Mouse (Mus musculus): ENCODE results near the gene Aff1. TPM values are rescaled to one million over a fixed set of nuclear protein-coding genes. Genes with fewer than 3 reads are reported as not detected.
A peak's percentile ranks its signal among the peaks of the same experiment; 100 is the strongest.

The Aff1 gene
- polyA plus RNA-seq, 1 experiment from 2014 or later, result 13.5 TPM

DNA sequence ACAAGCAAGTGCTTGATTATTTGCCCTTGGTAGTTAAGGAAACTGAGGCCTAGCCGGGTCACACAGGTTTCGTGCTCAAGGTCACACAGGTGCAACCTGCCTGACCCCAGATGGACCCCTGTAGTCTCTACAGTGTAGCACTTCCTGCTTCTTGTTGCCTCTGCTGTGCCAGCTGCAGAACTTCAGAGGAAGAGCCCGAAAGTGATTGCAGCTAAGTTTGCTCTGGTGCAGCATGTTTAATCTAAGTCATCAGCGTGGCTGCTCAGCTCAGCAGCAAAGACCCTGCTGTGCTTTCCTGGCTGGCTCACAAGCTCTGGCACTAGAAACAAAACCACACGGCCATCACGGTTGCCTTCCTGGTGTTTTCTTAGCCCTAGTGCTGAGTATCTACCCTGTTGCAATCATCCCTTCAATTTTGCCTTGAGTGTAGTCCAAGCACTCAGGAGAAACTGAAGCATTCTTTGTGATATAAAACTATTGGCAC lies 64.1 kb downstream of the Aff1 start:
- Histone ChIP-seq H3K27ac (ENCODE audit: low read length) (no peak overlapping the region), H3K9me3 (replicated peaks; ENCODE audit: control insufficient read depth, low read length) (no peaks in the 10 kb centered on the region), H3K36me3 (ENCODE audit: control insufficient read depth, insufficient read depth) (no peaks in the 10 kb centered on the region), H3K4me2 (ENCODE audit: low read depth, low read length) (no peak overlapping the region), H3K27me3 (ENCODE audit: control insufficient read depth, insufficient read depth, low read length) (no peaks in the 10 kb centered on the region), H3K4me1 (ENCODE audit: control insufficient read depth, insufficient read depth, low read length) (peaks cover 26% of the 10 kb centered on the region), H3K4me3 (ENCODE audit: low read length) (no peak overlapping the region), H3K9ac (ENCODE audit: low read length) (no peak overlapping the region)
- no peak for ATAC-seq (replicated peaks; ENCODE audit: extremely low read depth, insufficient read depth, low FRiP score)
- WGBS, result 61% methylated on average over 6 of the region's 6 CpGs

DNA sequence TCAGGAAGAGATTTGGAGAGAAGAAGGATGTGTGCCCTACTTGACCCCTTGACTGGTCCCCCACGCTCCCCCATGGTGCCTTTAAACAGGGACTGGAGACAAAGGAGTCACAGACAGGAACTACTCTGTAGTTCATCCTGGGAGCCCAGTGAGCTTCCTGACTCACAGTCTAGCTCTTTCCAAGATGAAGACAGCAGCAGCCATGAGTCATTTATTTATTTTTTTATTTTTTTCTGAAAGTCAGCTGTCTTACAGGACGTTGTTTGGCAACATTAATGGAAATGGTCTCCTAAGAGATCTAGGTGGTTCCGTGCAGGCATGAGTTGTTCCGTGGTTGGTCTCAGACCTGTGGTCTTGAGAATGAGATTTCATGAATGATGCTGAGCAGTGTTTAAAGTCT lies 66.3 kb downstream of the Aff1 start:
- ATAC-seq (replicated peaks; ENCODE audit: extremely low read depth, insufficient read depth, low FRiP score), result no peak
- Histone ChIP-seq H3K4me3 (ENCODE audit: low read length) (no peak overlapping the region), H3K4me1 (ENCODE audit: control insufficient read depth, insufficient read depth, low read length) (peaks cover 39% of the 10 kb centered on the region), H3K9ac (ENCODE audit: low read length) (no peak overlapping the region), H3K27me3 (ENCODE audit: control insufficient read depth, insufficient read depth, low read length) (no peaks in the 10 kb centered on the region), H3K4me2 (ENCODE audit: low read depth, low read length) (no peak overlapping the region), H3K9me3 (replicated peaks; ENCODE audit: control insufficient read depth, low read length) (no peaks in the 10 kb centered on the region), H3K27ac (ENCODE audit: low read length) (no peak overlapping the region), H3K36me3 (ENCODE audit: control insufficient read depth, insufficient read depth) (no peaks in the 10 kb centered on the region)
- 65% methylated on average over 4 of the region's 4 CpGs for WGBS

DNA sequence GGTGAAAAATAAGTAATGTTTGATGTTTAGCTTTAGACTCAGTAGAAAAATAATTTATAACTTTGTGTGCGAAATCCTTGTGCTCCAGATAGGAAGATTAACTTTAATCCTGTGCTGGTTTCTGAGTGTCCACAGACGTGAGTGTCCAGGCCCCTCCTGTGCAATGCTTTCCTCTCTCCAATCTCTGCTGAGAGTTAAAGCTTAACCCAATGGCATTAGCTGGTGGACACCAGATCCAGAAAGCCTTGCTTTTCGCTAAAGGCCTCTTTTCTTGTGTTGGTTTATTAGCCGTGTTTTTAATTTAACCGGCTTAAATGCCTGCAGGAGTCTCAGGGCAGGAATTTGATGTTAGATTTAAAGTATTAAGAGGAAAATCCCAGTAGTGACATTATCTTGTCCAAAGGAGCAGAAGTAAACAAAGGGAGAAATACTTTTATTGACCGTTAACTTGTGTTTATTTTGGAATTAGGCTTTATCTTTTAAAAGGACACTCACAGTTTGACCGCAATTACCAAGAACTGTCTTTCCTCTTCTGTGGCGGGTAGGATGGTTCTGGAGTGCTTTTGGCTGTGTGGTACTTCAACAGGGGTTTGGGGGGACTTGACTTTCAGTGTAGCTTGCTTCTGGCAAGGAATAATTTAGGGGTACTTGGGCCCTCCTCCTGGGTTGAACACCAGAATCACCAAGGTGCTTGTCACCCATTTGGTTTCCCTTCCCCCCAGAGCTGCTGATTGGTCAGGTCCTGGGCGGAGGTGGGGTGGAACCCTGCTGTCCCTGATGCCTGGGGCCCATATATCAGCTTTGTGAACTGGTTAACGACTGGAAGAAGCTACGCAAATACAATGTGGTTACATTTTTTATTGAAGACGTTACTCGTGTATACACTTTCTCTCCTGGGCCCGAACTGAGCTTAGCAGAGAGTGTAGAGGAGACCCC lies 67.6 kb downstream of the Aff1 start:
- no peaks in the 10 kb centered on the region for H3K9me3 ChIP-seq (replicated peaks; ENCODE audit: control insufficient read depth, low read length)
- peak overlapping the region; percentile 71 for H3K9ac ChIP-seq (ENCODE audit: low read length)
- ATAC-seq (replicated peaks; ENCODE audit: extremely low read depth, insufficient read depth, low FRiP score), result 0 out of 2 replicates have a peak, but pooled peaks have one; percentile 8
- WGBS, result 51% methylated on average over 14 of the region's 14 CpGs
- H3K27ac ChIP-seq (ENCODE audit: low read length), result peak overlapping the region; percentile 87
- no peaks in the 10 kb centered on the region for H3K27me3 ChIP-seq (ENCODE audit: control insufficient read depth, insufficient read depth, low read length)
- H3K4me1 ChIP-seq (ENCODE audit: control insufficient read depth, insufficient read depth, low read length), result peaks cover 39% of the 10 kb centered on the region
- peak overlapping the region; percentile 89 for H3K4me2 ChIP-seq (ENCODE audit: low read depth, low read length)
- peak overlapping the region; percentile 54 for H3K4me3 ChIP-seq (ENCODE audit: low read length)
- H3K36me3 ChIP-seq (ENCODE audit: control insufficient read depth, insufficient read depth), result no peaks in the 10 kb centered on the region

DNA sequence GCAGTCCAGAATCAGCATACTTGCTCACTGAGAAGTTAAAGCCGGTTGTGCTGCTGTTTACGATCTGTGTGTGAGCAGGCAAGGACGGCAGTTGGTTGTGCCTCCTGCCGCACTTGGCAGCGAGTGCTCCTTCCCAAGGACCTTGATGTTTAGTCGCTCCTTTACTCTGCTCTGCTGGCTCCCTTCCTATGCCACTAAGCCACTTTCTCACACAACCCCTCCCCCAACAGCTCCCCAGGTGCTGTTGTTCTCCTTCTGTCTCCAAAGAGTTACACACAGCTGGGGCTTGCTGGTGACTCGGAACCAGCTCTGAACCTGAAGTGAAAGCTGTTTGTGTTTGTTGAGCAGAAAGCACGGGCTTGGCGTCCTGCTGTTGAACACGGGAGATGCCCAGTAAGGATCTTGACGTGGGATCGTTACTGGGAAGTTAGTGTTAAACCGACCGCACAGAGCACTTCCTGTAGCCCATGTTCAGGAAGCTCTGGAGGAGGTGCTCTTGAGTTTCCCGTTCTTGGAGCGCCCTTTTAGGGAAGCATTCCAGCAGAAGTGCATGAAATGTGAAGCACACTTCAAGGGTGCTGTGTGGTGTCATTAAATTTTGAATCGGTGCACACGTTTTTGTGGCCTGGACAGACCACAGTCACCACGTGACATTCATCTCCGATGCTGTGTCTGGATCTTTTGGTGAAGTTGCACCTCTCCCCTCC lies 68.4 kb downstream of the Aff1 start:
- 1% methylated on average over 20 of the region's 20 CpGs for WGBS
- peak; percentile 69 for ATAC-seq (replicated peaks; ENCODE audit: extremely low read depth, insufficient read depth, low FRiP score)

DNA sequence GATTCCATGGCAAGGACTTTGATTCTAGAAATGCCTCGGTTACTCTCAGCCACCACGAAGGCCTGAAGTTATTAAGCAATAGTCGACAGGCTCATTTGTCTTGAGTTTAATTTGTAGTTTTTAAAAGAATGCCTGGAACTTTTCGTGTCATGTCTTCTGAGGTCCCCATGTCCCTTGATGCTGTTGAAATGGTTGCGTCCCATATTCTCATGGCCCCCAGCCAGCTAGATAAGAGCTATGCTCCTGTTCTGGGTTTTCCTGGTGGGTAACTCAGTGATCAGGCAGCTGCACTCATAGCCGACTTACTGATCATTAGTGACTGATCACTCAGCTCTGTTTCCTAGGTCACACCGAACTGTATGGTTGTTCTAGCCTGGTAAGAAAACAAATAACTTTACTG lies 69.6 kb downstream of the Aff1 start:
- Histone ChIP-seq H3K27ac (ENCODE audit: low read length) (no peak overlapping the region; the same call in 1 of the 2 replicates), H3K27me3 (ENCODE audit: control insufficient read depth, insufficient read depth, low read length) (no peaks in the 10 kb centered on the region), H3K4me1 (ENCODE audit: control insufficient read depth, insufficient read depth, low read length) (peaks cover 34% of the 10 kb centered on the region), H3K4me2 (ENCODE audit: low read depth, low read length) (no peak overlapping the region), H3K4me3 (ENCODE audit: low read length) (no peak overlapping the region), H3K36me3 (ENCODE audit: control insufficient read depth, insufficient read depth) (peaks cover 6% of the 10 kb centered on the region), H3K9me3 (replicated peaks; ENCODE audit: control insufficient read depth, low read length) (peaks cover 4% of the 10 kb centered on the region; the same call in 1 of the 2 replicates), H3K9ac (ENCODE audit: low read length) (no peak overlapping the region)
- 68% methylated on average over 7 of the region's 7 CpGs for whole genome bisulfite sequencing
- ATAC-seq (replicated peaks; ENCODE audit: extremely low read depth, insufficient read depth, low FRiP score), result no peak

More for the DNA sequence above, 68.4 kb downstream of the Aff1 start:
- peak overlapping the region; percentile 87 for H3K27ac ChIP-seq (ENCODE audit: low read length)
- H3K4me1 ChIP-seq (ENCODE audit: control insufficient read depth, insufficient read depth, low read length), result peaks cover 39% of the 10 kb centered on the region
- H3K4me3 ChIP-seq (ENCODE audit: low read length), result peak overlapping the region; percentile 54
- H3K27me3 ChIP-seq (ENCODE audit: control insufficient read depth, insufficient read depth, low read length), result no peaks in the 10 kb centered on the region
- peak overlapping the region; percentile 89 for H3K4me2 ChIP-seq (ENCODE audit: low read depth, low read length)
- H3K9me3 ChIP-seq (replicated peaks; ENCODE audit: control insufficient read depth, low read length), result no peaks in the 10 kb centered on the region
- no peaks in the 10 kb centered on the region for H3K36me3 ChIP-seq (ENCODE audit: control insufficient read depth, insufficient read depth)
- peak overlapping the region; percentile 71 for H3K9ac ChIP-seq (ENCODE audit: low read length)

GRCm38 (mm10) chr5:103762850-103763254 lies 70.7 kb downstream of the Aff1 start:
- no peak for ATAC-seq (replicated peaks; ENCODE audit: extremely low read depth, insufficient read depth, low FRiP score)
- 22% methylated on average over 4 of the region's 4 CpGs for WGBS

DNA sequence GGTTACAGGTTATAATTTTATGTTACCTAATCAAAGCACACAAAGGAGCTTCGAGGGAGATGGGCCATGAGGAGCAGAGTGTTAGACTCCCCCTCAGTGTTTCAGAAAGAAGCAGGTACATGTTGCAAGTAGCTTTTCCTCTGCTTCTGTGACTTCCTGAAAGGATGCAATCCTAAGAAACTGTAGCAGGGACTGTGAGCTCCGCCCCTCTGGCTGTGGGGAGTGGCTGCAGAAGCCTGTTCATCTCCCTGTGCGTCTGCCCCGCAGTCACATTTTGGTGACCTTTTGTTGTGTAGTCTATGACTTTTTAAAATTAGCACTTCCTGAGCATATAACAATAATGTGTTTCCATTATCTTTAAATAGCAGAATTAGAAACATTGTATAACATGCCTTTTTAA lies 73.2 kb downstream of the Aff1 start:
- Histone ChIP-seq H3K36me3 (ENCODE audit: control insufficient read depth, insufficient read depth) (peaks cover 6% of the 10 kb centered on the region), H3K27me3 (ENCODE audit: control insufficient read depth, insufficient read depth, low read length) (no peaks in the 10 kb centered on the region), H3K4me2 (ENCODE audit: low read depth, low read length) (no peak overlapping the region), H3K9me3 (replicated peaks; ENCODE audit: control insufficient read depth, low read length) (peaks cover 4% of the 10 kb centered on the region; the same call in 1 of the 2 replicates), H3K27ac (ENCODE audit: low read length) (no peak overlapping the region), H3K9ac (ENCODE audit: low read length) (no peak overlapping the region), H3K4me3 (ENCODE audit: low read length) (no peak overlapping the region), H3K4me1 (ENCODE audit: control insufficient read depth, insufficient read depth, low read length) (peaks cover 32% of the 10 kb centered on the region)
- 92% methylated on average over 4 of the region's 4 CpGs for WGBS
- ATAC-seq (replicated peaks; ENCODE audit: extremely low read depth, insufficient read depth, low FRiP score), result no peak

More at GRCm38 (mm10) chr5:103762850-103763254, 70.7 kb downstream of the Aff1 start:
- peak overlapping the region; percentile 34 for H3K4me2 ChIP-seq (ENCODE audit: low read depth, low read length)
- peak overlapping the region; percentile 24 for H3K27ac ChIP-seq (ENCODE audit: low read length)
- H3K36me3 ChIP-seq (ENCODE audit: control insufficient read depth, insufficient read depth), result peaks cover 6% of the 10 kb centered on the region
- peaks cover 34% of the 10 kb centered on the region for H3K4me1 ChIP-seq (ENCODE audit: control insufficient read depth, insufficient read depth, low read length)
- H3K4me3 ChIP-seq (ENCODE audit: low read length), result no peak overlapping the region
- H3K27me3 ChIP-seq (ENCODE audit: control insufficient read depth, insufficient read depth, low read length), result no peaks in the 10 kb centered on the region
- H3K9ac ChIP-seq (ENCODE audit: low read length), result no peak overlapping the region
- H3K9me3 ChIP-seq (replicated peaks; ENCODE audit: control insufficient read depth, low read length), result peaks cover 4% of the 10 kb centered on the region; the same call in 1 of the 2 replicates

- no peaks in the 10 kb centered on the region for H3K27me3 ChIP-seq (ENCODE audit: control insufficient read depth, insufficient read depth, low read length)
- H3K27ac ChIP-seq (ENCODE audit: low read length), result no peak overlapping the region
- H3K4me1 ChIP-seq (ENCODE audit: control insufficient read depth, insufficient read depth, low read length), result peaks cover 29% of the 10 kb centered on the region
- H3K9ac ChIP-seq (ENCODE audit: low read length), result no peak overlapping the region
- 95% methylated on average over 2 of the region's 2 CpGs for WGBS
- no peak for ATAC-seq (replicated peaks; ENCODE audit: extremely low read depth, insufficient read depth, low FRiP score)
- H3K4me2 ChIP-seq (ENCODE audit: low read depth, low read length), result no peak overlapping the region
- peaks cover 4% of the 10 kb centered on the region; the same call in 1 of the 2 replicates for H3K9me3 ChIP-seq (replicated peaks; ENCODE audit: control insufficient read depth, low read length)
- H3K4me3 ChIP-seq (ENCODE audit: low read length), result no peak overlapping the region
- peaks cover 6% of the 10 kb centered on the region for H3K36me3 ChIP-seq (ENCODE audit: control insufficient read depth, insufficient read depth)
Observed at GRCm38 (mm10) chr5:103765758-103766431, 73.7 kb downstream of the Aff1 start.
